Mouse (Mus musculus) thymus, adult 2 months (tissue): ENCODE measurements around the gene Padi1.

ENCODE experiments used
- CTCF ChIP-seq: fragments of 200-500 bp; IDR thresholded peaks from 2 replicates; pipeline ENCODE4 v1.5.1; 2012; ENCODE audit warnings: mild to moderate bottlenecking, control low read depth, low read length, moderate library complexity, borderline replicate concordance; ENCODE audit not compliant: control insufficient read depth, poor library complexity, insufficient read depth; ENCODE audit errors: extremely low read depth
- POLR2A ChIP-seq: fragments of 200-500 bp; IDR thresholded peaks from 2 replicates; pipeline ENCODE4 v1.6.1; 2012; ENCODE audit warnings: mild to moderate bottlenecking, low read length, control low read depth, moderate library complexity; ENCODE audit not compliant: control insufficient read depth, poor library complexity, insufficient read depth; ENCODE audit errors: extremely low read depth

- no peak for TF ChIP-seq CTCF
- no peak for TF ChIP-seq POLR2A
Measured at GRCm38 (mm10) chr4:140785217-140785616, 60.4 kb downstream of the Padi1 start.
